ENCODE assay signal across 10 mouse cellular contexts in the genomic region with DNA sequence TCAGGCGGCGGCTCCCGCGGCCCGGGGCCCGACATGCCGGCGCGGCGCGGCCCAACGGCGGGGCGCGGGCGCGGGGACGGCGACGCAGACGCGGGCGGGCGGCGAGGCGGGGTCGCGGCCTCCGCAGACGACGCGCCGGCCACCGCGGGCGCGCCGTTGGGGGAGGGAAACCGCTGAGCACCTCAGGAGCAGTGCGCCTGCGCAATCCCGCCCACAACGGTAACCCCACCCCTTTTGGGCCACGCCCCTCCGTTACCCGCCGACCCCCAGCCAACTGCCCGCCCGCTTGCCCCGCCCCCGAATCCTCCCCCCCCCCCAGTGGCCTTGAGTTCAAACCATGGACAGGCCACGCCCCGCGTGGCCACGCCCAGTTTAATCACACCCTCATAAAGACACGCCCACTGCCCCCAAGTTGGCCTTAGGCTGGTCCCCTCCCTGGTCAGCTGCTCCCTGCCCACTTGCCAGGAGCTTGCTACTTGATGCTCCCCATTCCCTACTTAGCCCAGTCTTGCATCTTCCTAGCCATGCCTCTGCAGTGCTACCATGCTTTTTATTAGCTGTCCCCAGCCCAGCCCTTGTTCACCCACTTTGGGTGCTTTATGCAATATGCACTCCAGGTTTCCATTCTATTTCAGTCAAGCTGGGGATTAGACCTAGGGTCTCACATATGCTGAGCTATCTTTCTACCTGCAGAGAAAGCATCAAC. TPM values are rescaled to one million over a fixed set of nuclear protein-coding genes. Genes with fewer than 3 reads are reported as not detected.
DNase-seq lines count a peak whose midpoint lies in the region; ATAC-seq and TF ChIP-seq lines count a peak whose summit lies in the region.
"Had no signal": no experiment of that assay in that cellular context is flagged by ENCODE, and none has a peak within 500 bp of the region (broad histone marks: within the 10 kb centered on the region; RNA-seq: fewer than 3 reads in every experiment).

A gene (minus strand): TSS at position 154 of the 706 bp plus-strand sequence.

- H3K9me3 ChIP-seq in kidney, embryonic 15.5 days (replicated peaks) = peaks cover 11% of the 10 kb centered on the region
- H3K9me3 ChIP-seq in embryonic facial prominence, embryonic 15.5 days (replicated peaks) = peaks cover 17% of the 10 kb centered on the region
- peaks cover 12% of the 10 kb centered on the region for H3K9me3 ChIP-seq in intestine, postnatal 0 days (ENCODE audit: control insufficient read depth)
- peaks cover 6% of the 10 kb centered on the region for H3K9me3 ChIP-seq in neural tube, embryonic 14.5 days (ENCODE audit: control insufficient read depth, low read length)

- peak within 1 kb of the TSS; percentile 56 for H3K4me2 ChIP-seq in kidney, embryonic 15.5 days
- peak within 1 kb of the TSS; percentile 56 for H3K4me2 ChIP-seq in embryonic facial prominence, embryonic 15.5 days (replicated peaks)
- peak within 1 kb of the TSS; percentile 53 for H3K4me2 ChIP-seq in intestine, postnatal 0 days (replicated peaks; ENCODE audit: low read depth)
- peak within 1 kb of the TSS; percentile 38 for H3K4me2 ChIP-seq in neural tube, embryonic 14.5 days (ENCODE audit: low read depth, low read length)

- H3K27me3 ChIP-seq in kidney, embryonic 15.5 days = peaks cover 72% of the 10 kb centered on the region
- peaks cover 60% of the 10 kb centered on the region for H3K27me3 ChIP-seq in embryonic facial prominence, embryonic 15.5 days
- H3K27me3 ChIP-seq in intestine, postnatal 0 days (replicated peaks; ENCODE audit: control insufficient read depth, insufficient read depth, low read length) = peaks cover 40% of the 10 kb centered on the region
- peaks cover 27% of the 10 kb centered on the region for H3K27me3 ChIP-seq in neural tube, embryonic 14.5 days (ENCODE audit: control insufficient read depth, insufficient read depth, low read length)

- TF ChIP-seq CTCF in intestine, postnatal 0 days (IDR thresholded peaks at IDR 0.05; ENCODE audit: low read depth) = no peak

- WGBS in kidney, embryonic 15.5 days = 4% methylated on average over 20 of the region's 56 CpGs
- 3% methylated on average over 16 of the region's 56 CpGs for WGBS in embryonic facial prominence, embryonic 15.5 days
- 8% methylated on average over 44 of the region's 56 CpGs for WGBS in intestine, postnatal 0 days
- WGBS in neural tube, embryonic 14.5 days = 4% methylated on average over 33 of the region's 56 CpGs

- peak; percentile 6; the same call in 1 of the 2 replicates for ATAC-seq in kidney, embryonic 15.5 days (replicated peaks; ENCODE audit: low FRiP score)
- ATAC-seq in embryonic facial prominence, embryonic 15.5 days (ENCODE audit: insufficient number of reproducible peaks, low FRiP score, low TSS enrichment, low read depth) = no peak
- no peak for ATAC-seq in intestine, postnatal 0 days
- no peak for ATAC-seq in neural tube, embryonic 14.5 days (ENCODE audit: low read depth)

- H3K4me1 ChIP-seq in kidney, embryonic 15.5 days = peaks cover 7% of the 10 kb centered on the region
- peaks cover 8% of the 10 kb centered on the region; the same call in 1 of the 2 replicates for H3K4me1 ChIP-seq in embryonic facial prominence, embryonic 15.5 days
- no peaks in the 10 kb centered on the region for H3K4me1 ChIP-seq in intestine, postnatal 0 days (replicated peaks; ENCODE audit: control insufficient read depth, insufficient read depth, low read length)
- H3K4me1 ChIP-seq in neural tube, embryonic 14.5 days (ENCODE audit: control insufficient read depth, insufficient read depth, low read length) = no peaks in the 10 kb centered on the region

- no peak within 1 kb of the TSS for H3K9ac ChIP-seq in kidney, embryonic 15.5 days
- H3K9ac ChIP-seq in embryonic facial prominence, embryonic 15.5 days = no peak within 1 kb of the TSS
- no peak within 1 kb of the TSS for H3K9ac ChIP-seq in intestine, postnatal 0 days (ENCODE audit: low read depth, low read length)
- no peak within 1 kb of the TSS for H3K9ac ChIP-seq in neural tube, embryonic 14.5 days (replicated peaks; ENCODE audit: low read depth, low read length)

- H3K36me3 ChIP-seq in kidney, embryonic 15.5 days = no peaks in the 10 kb centered on the region
- H3K36me3 ChIP-seq in embryonic facial prominence, embryonic 15.5 days = no peaks in the 10 kb centered on the region
- H3K36me3 ChIP-seq in intestine, postnatal 0 days (ENCODE audit: control insufficient read depth, insufficient read depth) = no peaks in the 10 kb centered on the region
- no peaks in the 10 kb centered on the region for H3K36me3 ChIP-seq in neural tube, embryonic 14.5 days (ENCODE audit: control insufficient read depth, insufficient read depth, low read length)

- H3K4me3 ChIP-seq in kidney, embryonic 15.5 days (replicated peaks) = peak within 1 kb of the TSS; percentile 42
- peak within 1 kb of the TSS; percentile 44 for H3K4me3 ChIP-seq in embryonic facial prominence, embryonic 15.5 days (replicated peaks)
- H3K4me3 ChIP-seq in intestine, postnatal 0 days (ENCODE audit: low read depth, low read length) = peak within 1 kb of the TSS; percentile 27
- peak within 1 kb of the TSS; percentile 29 for H3K4me3 ChIP-seq in neural tube, embryonic 14.5 days (ENCODE audit: low read depth, low read length)

- H3K27ac ChIP-seq in kidney, embryonic 15.5 days = no peak within 1 kb of the TSS
- H3K27ac ChIP-seq in embryonic facial prominence, embryonic 15.5 days (replicated peaks) = no peak within 1 kb of the TSS
- H3K27ac ChIP-seq in intestine, postnatal 0 days (ENCODE audit: low read depth, low read length) = no peak within 1 kb of the TSS
- no peak within 1 kb of the TSS for H3K27ac ChIP-seq in neural tube, embryonic 14.5 days (ENCODE audit: low read depth, low read length)

- no peak for DNase-seq in kidney, postnatal 14 days
- no peak for DNase-seq in right cerebral cortex, postnatal 4 days
- DNase-seq in spleen, adult 12 weeks (ENCODE audit: low spot score) = no peak
- DNase-seq in right cerebral cortex, adult 18-20 months = no peak
- DNase-seq: cerebellum, adult 11-12 months; kidney, postnatal 10 days had no signal

RNA-seq across cellular contexts. Expression of the gene that starts here (rescaled TPM):
- polyA plus RNA-seq in kidney, embryonic 15.5 days (2015; fragmentation: Nextera tagmentation; extraction: Ambion mirVana) = 0.21 and 0.23 TPM in 2 replicates
- 0.24 and 0.42 TPM in 2 replicates for polyA plus RNA-seq in embryonic facial prominence, embryonic 15.5 days (2015; fragmentation: Nextera tagmentation; extraction: Ambion mirVana)
- 0.07 TPM in 2 replicates for polyA plus RNA-seq in intestine, postnatal 0 days (2015; fragmentation: Nextera tagmentation; extraction: Ambion mirVana)
- polyA plus RNA-seq in neural tube, embryonic 14.5 days (2014; fragmentation: Nextera tagmentation; extraction: Ambion mirVana) = 0.53 and 0.75 TPM in 2 replicates

Comparison
In these comparisons a context has a peak if more than half of its experiments do, and no peak if none do; other contexts are left out.
1. Peak in ATAC-seq, H3K4me3 ChIP-seq and H3K4me2 ChIP-seq in kidney, embryonic 15.5 days; RNA of the gene not detected or under 1 TPM.